Mouse (Mus musculus) spleen, adult 2 months (tissue): ENCODE measurements around the gene Fosb. TPM values are rescaled to one million over a fixed set of nuclear protein-coding genes. Genes with fewer than 3 reads are reported as not detected.
A peak's percentile ranks its signal among the peaks of the same experiment; 100 is the strongest.

Experiments used
- DNase-seq, 2 experiments: peaks; one replicate each; pipeline versions ENCODE4 v3.0.0 to v3.0.0-alpha.2; 2012 to 2021; ENCODE audit warnings: low spot score in 2 of 2, low read depth in 1 of 2
- H3K27ac ChIP-seq: fragments of 200-500 bp; 2 replicates; pipeline ENCODE4 v1.5.1; 2012; ENCODE audit warnings: low read length, inconsistent platforms; ENCODE audit not compliant: insufficient read depth
- H3K27me3 ChIP-seq: fragments of 200-500 bp; 2 replicates; pipeline ENCODE4 v1.6.1; 2012; ENCODE audit warnings: mild to moderate bottlenecking, moderate library complexity, low read length, inconsistent platforms; ENCODE audit not compliant: control insufficient read depth, insufficient read depth
- H3K36me3 ChIP-seq: fragments of 200-500 bp; 2 replicates; pipeline ENCODE4 v1.6.1; 2012; ENCODE audit warnings: mild to moderate bottlenecking, low read length, inconsistent platforms; ENCODE audit not compliant: control insufficient read depth, insufficient read depth
- H3K4me1 ChIP-seq: fragments of 200-500 bp; 2 replicates; pipeline ENCODE4 v1.6.1; 2011; ENCODE audit warnings: inconsistent platforms; ENCODE audit not compliant: control insufficient read depth, insufficient read depth, insufficient read length
- H3K4me3 ChIP-seq: fragments of 200-500 bp; 2 replicates; pipeline ENCODE4 v1.5.1; 2011; ENCODE audit warnings: mild to moderate bottlenecking, inconsistent platforms; ENCODE audit not compliant: insufficient read depth, insufficient read length; ENCODE audit errors: extremely low read depth
- CTCF ChIP-seq: fragments of 200-500 bp; IDR thresholded peaks from 2 replicates; pipeline ENCODE4 v1.5.1; 2011; ENCODE audit warnings: mild to moderate bottlenecking, inconsistent platforms; ENCODE audit not compliant: insufficient read depth, insufficient read length, insufficient replicate concordance; ENCODE audit errors: extremely low read depth
- POLR2A ChIP-seq: fragments of 200-500 bp; IDR thresholded peaks from 2 replicates; pipeline ENCODE4 v1.6.1; 2011; ENCODE audit warnings: low read depth, low read length, inconsistent platforms
- WGBS: fragments of 180-500 bp; shearing (Covaris S2); methylation state at CpG from one replicate; pipeline ENCODE4 v1.1.7; 2018; 5-methylcytosine and 5-hydroxymethylcytosine counted together
- polyA plus RNA-seq: library from polyadenylated mRNA; depleted of rRNA; stranded (reverse); fragments of >200 nt; gene quantifications from 2 replicates; pipeline ENCODE4 v1.2.3, GENCODE M21; 2012

The Fosb gene
- polyA plus RNA-seq, 1 experiment: 1.6 TPM

DNA sequence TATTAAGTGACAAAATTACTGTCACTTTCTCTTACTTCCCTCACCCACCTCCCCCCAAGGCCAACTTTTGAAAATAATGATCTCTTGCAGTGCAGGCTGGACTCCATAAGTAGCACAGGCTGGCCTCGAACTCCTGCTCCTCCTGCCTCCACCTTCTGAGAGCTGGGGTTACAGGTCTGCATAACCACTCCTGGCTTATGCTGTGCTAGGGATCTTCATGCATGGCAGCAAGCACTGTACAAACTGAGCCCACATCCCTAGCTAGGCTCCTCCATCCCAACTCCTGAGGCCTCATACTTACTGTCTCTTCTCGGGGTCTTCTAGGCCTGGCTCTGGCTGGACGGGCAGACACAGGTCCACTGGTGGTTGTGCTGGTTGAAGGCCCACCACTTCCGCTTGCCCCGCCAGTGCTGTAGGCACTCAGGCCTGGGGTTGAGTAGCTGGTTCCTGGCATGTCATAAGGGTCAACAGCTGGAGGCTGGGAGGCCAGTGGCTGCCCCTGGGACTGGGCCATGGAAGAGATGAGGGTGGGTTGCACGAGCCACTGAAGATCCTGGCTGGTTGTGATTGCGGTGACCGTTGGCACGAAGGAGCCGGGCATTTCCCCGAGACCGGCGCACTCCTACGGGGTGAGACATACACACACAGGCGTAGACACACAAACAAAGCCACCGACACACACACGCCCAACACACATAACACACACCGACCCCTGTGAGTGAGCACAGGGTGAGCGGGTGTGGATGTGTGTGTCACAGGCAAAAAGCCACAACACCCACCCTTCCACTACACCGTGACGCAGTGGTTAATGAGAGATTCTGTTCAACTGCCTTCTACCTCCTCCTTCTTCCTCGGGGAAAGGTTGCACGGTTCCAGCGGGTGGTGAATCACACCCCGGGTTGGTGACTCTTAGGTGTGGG lies 2.8 kb downstream of the Fosb start:
- Histone ChIP-seq H3K4me3 (no peak overlapping the region), H3K4me1 (peaks cover 17% of the 10 kb centered on the region; the same call in 1 of the 2 replicates), H3K27me3 (peaks cover 10% of the 10 kb centered on the region)

DNA sequence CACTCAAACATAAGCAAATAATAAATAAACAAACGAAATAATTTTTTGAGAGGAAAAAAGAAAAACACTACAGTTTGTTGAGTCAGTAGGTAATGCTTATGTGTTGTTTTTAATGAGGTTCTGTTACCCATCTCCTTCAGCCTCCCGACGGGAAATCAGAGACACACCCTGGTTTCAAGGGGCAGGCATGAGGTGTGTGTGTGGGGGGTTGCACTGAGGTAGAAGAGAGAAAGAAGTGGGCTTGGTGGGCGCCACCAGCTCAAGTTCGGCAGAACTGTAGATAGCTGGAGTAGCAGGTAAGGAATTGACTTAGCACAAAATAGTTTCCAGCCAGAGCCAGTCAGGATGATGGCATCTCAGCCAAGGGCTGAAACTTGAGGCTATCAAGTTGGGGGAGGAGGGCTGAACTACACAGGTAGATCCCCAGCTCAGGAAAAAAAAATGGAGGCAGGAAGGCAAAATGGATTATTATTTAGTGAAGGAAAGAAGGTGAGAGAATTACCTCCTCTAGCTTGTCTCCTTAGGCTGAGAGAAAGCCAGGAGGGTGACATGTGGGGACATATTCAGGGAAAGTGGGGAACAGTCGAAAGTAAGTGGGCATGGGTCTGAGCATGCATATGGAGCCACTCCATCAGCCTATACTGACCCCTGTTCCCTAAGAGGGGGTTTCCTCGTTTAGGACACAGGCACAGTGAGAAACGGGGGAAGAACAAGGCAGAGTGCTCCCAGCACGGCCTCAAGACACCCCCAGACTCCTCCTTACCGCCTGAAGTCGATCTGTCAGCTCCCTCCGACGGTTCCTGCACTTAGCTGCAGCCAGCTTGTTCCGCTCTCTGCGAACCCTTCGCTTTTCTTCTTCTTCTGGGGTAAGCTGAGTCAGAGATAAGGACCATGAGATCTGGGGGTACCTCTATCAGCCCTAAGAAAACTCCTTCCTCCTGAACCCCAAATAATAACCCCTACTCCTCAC lies 3.8 kb downstream of the Fosb start:
- Histone ChIP-seq H3K27ac (no peak overlapping the region), H3K36me3 (no peaks in the 10 kb centered on the region), H3K4me1 (peaks cover 17% of the 10 kb centered on the region; the same call in 1 of the 2 replicates), H3K4me3 (no peak overlapping the region), H3K27me3 (peaks cover 10% of the 10 kb centered on the region)
- WGBS: 76% methylated on average over 16 of the region's 16 CpGs
- TF ChIP-seq POLR2A (no peak), CTCF (no peak)
- DNase-seq: no peak

More for the DNA sequence above, 2.8 kb downstream of the Fosb start:
- no peak overlapping the region for H3K27ac ChIP-seq
- no peaks in the 10 kb centered on the region for H3K36me3 ChIP-seq
- TF ChIP-seq CTCF (no peak), POLR2A (no peak)
- no peak for DNase-seq
- WGBS: 84% methylated on average over 25 of the region's 25 CpGs

DNA sequence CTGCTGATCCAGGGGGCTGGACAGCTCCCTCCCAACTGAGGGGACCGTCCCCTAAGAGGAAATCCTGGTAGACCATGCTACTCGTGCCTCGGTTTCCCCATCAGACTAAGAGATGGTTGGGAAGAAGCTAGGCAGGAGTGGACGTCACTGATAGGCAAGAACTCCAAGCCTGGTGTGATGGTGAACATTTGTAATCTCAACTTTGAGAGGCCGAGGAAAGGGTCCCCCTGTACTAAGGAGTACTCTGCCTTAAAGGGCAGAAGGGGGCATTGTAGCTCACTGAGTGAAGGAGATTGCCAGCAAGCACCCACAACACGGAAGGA lies 4.5 kb downstream of the Fosb start:
- Histone ChIP-seq H3K36me3 (no peaks in the 10 kb centered on the region), H3K27me3 (peaks cover 10% of the 10 kb centered on the region), H3K27ac (no peak overlapping the region), H3K4me1 (peaks cover 14% of the 10 kb centered on the region; the same call in 1 of the 2 replicates), H3K4me3 (no peak overlapping the region)
- TF ChIP-seq CTCF (no peak), POLR2A (no peak)
- no peak for DNase-seq
- WGBS: 19% methylated on average over 6 of the region's 6 CpGs

DNA sequence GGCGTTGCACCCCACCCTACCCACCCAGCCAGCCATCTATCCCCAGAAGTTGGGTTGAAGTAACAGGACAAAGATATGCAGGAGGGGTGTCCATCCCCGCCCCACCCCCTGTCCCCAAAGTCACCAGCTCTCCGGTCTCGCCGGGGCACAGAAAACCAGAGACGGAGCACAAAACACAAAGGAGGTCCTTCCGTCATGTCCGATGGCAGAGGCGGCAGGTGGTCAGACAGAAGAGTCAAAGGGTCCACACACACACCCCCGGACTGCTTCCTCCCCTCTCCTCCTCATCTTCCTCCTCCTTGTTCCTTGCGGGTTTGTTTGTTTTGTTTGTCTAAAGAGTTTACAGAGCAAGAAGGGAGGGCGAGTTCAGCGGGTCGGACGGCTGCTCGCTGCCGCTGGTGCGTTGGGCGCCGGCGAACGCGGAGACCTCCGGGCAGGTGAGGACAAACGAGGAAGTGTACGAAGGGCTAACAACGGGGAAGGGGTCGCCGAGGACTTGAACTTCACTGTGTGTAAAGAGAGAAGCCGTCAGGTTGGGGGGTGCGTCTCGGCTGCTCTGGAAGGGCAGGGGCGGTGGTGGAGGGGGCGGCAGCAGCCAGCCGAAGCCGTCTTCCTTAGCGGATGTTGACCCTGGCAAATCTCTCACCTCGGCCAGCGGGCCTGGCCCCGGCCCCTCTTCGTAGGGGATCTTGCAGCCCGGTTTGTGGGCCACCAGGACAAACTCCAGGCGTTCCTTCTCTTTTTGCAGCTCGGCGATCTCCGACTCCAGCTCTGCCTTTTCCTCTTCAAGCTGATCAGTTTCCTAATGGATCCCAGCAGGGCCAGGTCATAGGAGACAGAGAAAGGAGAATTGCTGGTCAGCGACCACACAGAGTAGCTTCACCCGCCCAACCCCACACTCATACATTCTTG lies 5.1 kb downstream of the Fosb start:
- Histone ChIP-seq H3K27me3 (peaks cover 10% of the 10 kb centered on the region), H3K36me3 (no peaks in the 10 kb centered on the region), H3K27ac (no peak overlapping the region), H3K4me3 (peak overlapping the region; percentile 45; the same call in 1 of the 2 replicates), H3K4me1 (peaks cover 13% of the 10 kb centered on the region; the same call in 1 of the 2 replicates)
- no peak for DNase-seq
- no peak for TF ChIP-seq POLR2A
- no peak for TF ChIP-seq CTCF
- 8% methylated on average over 48 of the region's 48 CpGs for WGBS

DNA sequence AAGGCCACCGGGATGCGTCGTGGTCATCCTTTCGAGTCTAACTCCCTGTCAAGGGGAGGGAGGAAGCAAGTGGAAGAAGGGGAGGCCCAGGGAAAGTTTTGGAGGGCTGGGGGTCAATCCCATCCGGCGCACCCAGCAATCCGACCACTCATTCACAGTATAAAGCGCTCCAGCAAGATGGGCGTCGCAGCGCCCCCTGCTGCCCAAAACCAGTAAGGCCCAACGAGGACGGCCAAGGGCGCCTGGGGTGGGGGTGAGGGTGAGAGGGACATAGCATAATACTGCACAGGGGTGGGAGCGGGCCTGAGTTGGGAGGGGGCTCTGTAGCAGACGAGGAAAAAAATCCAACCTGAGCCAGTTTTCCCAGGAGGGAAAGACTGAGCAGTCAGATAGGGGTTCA lies 6.1 kb downstream of the Fosb start:
- Histone ChIP-seq H3K27me3 (peaks cover 10% of the 10 kb centered on the region), H3K27ac (no peak overlapping the region), H3K4me3 (no peak overlapping the region), H3K4me1 (peaks cover 13% of the 10 kb centered on the region; the same call in 1 of the 2 replicates), H3K36me3 (no peaks in the 10 kb centered on the region)
- 4% methylated on average over 16 of the region's 16 CpGs for WGBS
- TF ChIP-seq POLR2A: no peak
- TF ChIP-seq CTCF: peak; percentile 84
- DNase-seq: peak in 1 of 2 experiments; percentile 68

DNA sequence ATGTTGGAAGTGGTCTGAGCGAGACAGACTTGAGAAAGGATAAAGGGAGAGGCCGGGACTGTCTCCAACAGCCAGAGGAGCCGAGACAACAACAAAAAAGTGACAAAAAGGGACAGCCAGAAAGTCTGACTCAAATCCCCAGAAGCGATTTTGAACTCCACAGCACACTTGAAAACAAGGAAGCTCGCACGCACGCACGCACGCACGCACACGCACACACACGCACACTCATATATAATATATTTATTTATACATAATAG lies 6.9 kb downstream of the Fosb start:
- WGBS: 82% methylated on average over 12 of the region's 12 CpGs
- H3K4me1 ChIP-seq: peaks cover 12% of the 10 kb centered on the region; the same call in 1 of the 2 replicates
- H3K27me3 ChIP-seq: peaks cover 10% of the 10 kb centered on the region
- H3K4me3 ChIP-seq: no peak overlapping the region
- TF ChIP-seq POLR2A (no peak), CTCF (no peak)
- no peaks in the 10 kb centered on the region for H3K36me3 ChIP-seq
- no peak for DNase-seq
- H3K27ac ChIP-seq: no peak overlapping the region
